Mouse (Mus musculus) layer of hippocampus, postnatal 25 days (tissue): ENCODE results near the gene Myo15b. TPM values are rescaled to one million over a fixed set of nuclear protein-coding genes. Genes with fewer than 3 reads are reported as not detected.

Experiments
- DNase-seq, 2 experiments: peaks; one replicate each; pipeline ENCODE4 v3.0.0; 2022; ENCODE audit warnings: mixed read lengths in 2 of 2, low spot score in 1 of 2; ENCODE audit errors: extremely low spot score in 1 of 2
- total RNA-seq, 2 experiments: library from RNA; stranded (reverse); gene quantifications; 2 replicates each; pipeline ENCODE4 v1.2.3; 2021

The Myo15b gene
- total RNA-seq, 2 experiments from 2014 or later: 0.27 to 0.28 TPM

GRCm38 (mm10) chr11:115859143-115859945 lies 1.1 kb downstream of the Myo15b start:
- DNase-seq: peak; percentile 63 to 76

- DNase-seq: no peak
Observed at GRCm38 (mm10) chr11:115863895-115864294, 5.7 kb downstream of the Myo15b start.

DNA sequence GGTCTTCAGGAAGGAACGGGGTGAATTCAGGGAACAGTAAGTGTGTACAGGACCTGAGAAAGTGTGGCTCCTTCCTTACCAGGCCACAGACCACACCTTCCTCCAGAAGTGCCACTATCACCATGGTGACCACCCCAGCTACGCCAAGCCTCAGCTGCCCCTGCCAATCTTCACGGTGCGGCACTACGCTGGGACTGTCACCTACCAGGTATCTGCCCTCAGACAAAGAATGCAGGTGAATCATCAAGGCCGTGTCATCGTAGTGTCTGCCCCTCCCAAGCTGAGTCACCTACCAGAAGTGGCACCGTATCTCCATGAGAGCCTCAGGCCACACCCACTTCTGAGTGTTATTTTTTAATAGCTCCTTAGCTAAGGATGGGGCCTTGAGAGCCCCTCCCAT lies 11.2 kb downstream of the Myo15b start:
- DNase-seq: no peak

GRCm38 (mm10) chr11:115872437-115872836 lies 14.2 kb downstream of the Myo15b start:
- no peak for DNase-seq

DNA sequence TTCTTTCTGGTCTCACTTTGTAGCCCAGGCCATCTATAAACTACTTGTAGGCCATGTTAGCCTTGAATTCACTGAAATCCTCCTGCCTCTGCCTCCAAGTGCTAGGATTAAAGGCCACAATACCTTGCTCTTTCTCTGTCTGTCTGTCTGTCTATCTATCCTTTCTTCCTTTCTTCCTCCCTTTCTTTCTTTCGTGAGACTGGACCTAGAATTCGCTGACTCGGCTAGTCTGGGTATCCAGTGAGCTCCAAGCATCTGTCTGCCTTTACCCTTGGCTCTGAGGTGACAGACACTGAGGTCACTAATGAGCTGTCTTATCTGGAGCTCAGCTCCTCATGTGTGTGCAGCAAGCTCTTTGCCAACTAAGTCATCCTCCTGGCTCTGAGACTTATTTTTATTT lies 17.7 kb downstream of the Myo15b start:
- no peak for DNase-seq

- no peak for DNase-seq
Observed at GRCm38 (mm10) chr11:115876438-115876837, 18.2 kb downstream of the Myo15b start.

GRCm38 (mm10) chr11:115877174-115877755 lies 19.1 kb downstream of the Myo15b start:
- DNase-seq: no peak

DNA sequence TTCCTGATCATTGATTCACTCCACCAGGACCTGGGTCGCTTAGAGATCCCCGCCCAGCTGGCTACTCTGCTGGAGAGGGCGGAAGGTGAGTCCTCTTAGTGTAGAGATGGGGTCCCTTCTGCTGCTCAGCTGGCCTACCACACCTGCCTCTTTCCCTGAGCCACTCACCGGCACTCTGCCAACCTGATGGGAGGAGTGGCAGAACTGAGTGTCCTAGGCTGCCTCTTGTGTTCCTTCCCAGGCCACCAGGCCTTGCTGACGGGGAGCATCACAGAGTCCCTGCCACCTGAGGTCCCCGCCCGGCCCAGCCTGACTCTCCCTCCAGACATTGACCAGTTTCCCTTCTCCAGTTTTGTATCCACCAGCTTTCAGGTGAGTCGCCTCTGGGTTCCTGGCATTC lies 19.9 kb downstream of the Myo15b start:
- no peak for DNase-seq

GRCm38 (mm10) chr11:115881002-115881401 lies 22.8 kb downstream of the Myo15b start:
- no peak for DNase-seq

DNA sequence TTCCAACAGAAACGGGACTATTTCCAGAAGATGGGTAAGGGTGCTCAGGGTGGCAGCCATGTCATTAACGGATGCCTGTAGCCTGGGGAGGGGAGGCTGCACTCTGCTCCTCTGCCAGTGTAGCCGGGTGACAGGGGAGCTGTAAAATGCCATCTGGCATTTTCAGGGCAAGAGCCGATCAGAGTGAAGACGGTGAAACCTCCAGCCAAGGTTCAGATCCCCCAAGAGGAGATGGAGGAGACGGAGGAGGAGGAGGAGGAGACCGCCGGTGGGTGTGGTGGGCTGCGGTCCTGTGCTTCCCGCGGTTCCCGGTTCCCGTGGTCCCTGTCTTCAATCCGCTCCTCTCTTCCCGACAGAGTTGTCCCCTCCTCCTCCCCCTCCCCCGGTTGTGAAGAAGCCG lies 25.0 kb downstream of the Myo15b start:
- no peak for DNase-seq

GRCm38 (mm10) chr11:115884361-115884760 lies 26.2 kb downstream of the Myo15b start:
- no peak for DNase-seq

DNA sequence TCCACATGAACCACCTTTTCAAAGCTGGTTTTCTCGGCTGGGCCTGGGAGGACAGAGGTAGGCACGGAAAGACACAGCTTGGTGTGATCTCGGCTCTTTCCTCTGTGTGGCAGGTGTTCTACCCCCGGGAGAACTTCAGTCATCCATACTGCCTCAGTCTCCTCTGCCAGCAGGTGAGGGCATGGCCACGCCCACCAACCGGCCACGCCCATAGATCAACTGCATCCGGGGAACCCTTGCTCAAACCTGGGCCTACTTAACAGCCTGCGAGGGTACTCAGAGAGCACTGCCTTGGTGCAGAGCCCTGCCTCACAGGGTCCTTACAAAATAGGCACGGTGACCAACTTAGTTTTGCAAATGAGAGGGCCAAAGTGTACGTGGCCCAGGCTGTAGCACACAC lies 27.1 kb downstream of the Myo15b start:
- DNase-seq: no peak

DNA sequence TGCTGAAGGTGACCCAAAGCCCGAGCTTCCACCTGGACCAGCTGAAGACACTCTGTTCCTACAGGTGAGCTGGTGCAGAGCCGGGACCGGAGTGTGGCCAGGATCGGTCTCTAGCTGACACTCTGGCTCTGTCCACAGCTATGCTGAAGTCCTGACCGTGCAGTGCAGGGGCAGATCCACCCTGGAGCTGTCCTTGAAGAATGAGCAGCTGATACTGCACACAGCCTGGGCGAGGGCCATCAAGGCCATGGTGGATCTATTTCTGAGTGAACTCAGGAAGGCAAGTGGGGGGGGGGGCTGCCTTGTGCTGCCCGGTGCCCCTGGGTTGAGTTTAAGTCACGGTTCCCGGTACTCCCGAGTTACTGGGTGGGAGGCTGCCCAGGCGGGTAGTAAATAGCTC lies 28.2 kb downstream of the Myo15b start:
- DNase-seq: no peak

GRCm38 (mm10) chr11:115888020-115888419 lies 29.8 kb downstream of the Myo15b start:
- no peak for DNase-seq

DNA sequence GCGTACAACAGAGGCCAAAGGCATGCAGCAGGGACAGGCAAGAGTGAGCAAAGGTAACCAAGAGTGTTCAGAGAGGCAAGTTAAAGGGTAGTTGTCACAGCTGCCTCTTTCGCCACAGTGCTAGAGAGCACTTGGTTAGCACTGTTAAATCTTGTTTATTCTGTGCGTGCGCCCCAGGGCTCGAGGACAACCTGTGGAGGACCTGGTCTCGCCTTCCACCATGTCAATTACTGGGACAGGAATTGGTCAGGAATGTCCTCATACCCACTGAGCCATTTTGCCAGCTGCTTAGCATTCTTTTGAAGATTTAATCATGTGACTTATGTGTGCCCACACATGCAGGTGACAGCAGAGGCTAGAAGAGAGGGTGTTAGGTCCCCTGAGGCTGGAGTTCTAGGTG lies 31.0 kb downstream of the Myo15b start:
- no peak for DNase-seq

DNA sequence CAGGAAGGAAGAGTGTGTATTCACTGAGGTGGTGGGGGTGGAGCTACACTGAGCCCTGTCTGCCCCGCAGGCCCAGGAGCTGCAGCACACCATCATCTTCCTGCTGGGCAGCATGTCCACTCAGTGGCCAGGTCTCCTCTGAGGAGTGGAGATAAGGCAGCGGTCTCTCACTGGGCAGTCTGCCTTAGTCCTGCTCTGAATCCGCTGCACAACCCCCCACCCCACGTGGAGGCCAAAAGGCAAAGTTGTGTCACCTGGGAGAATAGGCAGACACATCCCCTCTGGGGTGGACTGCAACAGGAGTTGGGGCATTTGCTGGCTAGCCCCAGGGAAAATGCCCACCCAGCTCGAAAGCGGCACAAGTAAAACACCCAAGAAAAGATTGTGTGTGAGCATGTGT lies 34.0 kb downstream of the Myo15b start:
- DNase-seq: no peak

GRCm38 (mm10) chr11:115893071-115893470 lies 34.9 kb downstream of the Myo15b start:
- DNase-seq: no peak

GRCm38 (mm10) chr11:115894755-115895520 lies 36.7 kb downstream of the Myo15b start:
- DNase-seq: no peak

DNA sequence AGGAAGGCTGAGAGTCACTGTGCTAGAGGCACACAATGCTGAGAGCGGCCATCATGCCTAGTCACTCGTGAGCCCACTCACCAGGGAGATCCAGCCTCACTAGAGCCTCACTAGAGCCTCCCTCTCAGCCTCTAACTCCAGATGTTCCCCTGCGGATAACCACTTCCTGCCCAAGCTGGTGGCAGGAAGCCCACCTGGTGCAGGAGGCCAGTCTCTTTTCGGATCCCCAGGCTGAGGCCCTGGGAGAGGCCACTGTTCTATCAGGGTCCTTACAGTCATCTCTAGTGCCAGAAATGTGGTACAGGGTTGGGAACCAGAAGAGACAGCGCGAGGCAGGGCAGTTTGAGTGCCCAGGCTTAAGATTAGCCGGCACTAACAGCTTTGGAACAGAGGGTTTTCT lies 40.2 kb downstream of the Myo15b start:
- DNase-seq: no peak

DNA sequence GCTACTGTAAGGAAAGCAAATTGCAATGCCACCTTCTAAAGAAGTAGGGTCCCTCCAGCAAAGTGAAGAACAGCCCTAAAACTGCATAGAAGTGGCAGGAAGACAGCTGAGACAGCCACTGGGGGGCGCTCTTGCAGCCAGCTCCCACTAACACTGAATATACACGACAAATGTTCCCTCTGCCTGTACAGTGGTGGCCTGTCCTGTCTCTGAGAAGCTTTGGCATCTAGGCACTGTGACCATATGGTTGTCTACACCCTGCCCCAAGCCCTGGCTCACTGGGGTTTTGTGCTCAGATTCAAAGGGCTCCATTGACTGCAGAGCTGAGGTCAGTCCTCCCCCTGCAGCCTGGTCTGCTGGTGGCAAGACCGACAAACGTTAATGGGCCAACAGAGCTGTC lies 40.7 kb downstream of the Myo15b start:
- peak in 1 of 2 experiments; percentile 63 for DNase-seq

DNA sequence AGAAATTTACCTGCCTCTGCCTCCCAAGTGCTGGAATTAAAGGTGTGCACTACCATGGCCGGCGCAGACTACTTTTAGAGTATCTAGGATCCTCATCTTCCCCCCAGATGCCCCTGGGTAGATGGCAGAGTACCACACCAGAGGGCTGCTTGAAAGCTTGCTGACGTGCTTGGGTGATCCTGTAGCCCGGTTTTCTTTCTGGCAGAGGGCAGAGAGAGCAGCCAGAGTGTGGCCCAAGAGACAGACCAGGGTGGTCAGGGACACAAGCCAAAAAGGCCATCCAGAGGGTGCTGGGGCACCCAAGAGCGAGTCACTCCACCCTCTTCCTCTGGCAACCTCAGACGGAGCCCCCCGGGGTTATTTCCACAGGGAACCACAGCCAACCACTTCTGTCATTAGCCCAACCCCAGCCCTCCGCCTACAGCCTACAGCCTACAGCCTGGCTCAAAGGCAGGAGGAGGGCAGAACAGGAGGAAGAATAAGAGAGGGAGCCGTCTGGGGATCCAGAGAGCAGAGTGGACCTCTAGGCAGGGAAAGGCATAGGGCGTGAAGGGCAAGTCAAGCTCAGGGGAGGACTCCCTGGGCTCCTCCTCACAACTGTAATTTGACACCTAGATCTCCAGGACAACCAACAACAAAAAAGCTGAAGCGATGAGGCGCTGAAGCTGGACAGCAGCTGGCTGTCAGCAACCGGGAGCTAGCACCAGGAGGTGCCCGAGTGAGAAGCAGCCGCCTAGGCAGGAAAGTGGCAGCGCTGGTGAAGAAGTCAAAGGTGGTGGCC lies 41.5 kb downstream of the Myo15b start, which contains the start of gene Smim5:
Smim5 (plus strand) TSS at position 481 of the 781 bp plus-strand sequence.
- no peak for DNase-seq
